ENCODE assay signal across 8 mouse cellular contexts in the genomic region with DNA sequence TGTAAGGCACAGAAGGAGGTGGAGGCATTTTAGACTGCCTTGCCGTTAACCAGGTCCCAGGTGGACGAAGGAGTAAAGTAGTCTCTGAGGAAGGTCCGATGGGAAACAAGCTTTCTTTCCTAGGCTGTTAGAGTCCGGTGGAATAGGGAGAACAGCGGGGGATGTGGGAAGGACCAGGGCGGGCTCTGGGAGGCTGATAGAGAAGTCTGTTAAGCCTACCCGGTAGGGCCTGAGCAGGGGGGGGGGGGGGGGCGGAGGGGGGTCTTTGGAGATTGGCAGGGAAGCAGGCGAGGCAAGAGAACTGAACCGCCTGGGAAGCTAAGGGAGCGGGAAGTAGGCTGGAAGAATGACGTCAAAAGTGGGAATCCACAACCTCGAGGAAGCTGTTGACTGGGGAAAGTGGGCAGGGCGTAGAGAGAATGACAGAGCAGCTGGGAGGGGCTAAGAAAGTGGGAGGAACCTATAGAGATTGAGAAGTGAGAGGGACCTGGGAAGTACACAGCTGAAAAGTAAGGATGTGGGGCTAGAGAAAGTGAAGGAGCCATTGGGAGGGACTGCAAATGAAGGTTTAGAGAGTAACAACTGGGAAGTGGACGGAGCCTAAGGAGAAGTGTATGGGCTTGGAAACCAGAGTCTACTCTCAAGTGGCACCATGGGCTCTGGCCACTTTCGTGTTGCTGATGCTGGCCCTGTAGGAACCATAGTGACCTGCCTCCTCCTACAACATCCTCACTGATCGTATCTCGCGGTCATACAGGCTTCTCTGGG. TPM values are rescaled to one million over a fixed set of nuclear protein-coding genes. Genes with fewer than 3 reads are reported as not detected.
A peak's percentile ranks its signal among the peaks of the same experiment; 100 is the strongest.
DNase-seq lines count a peak whose midpoint lies in the region; ATAC-seq and TF ChIP-seq lines count a peak whose summit lies in the region.

No protein-coding gene starts in this region.

- no peak for TF ChIP-seq CTCF in kidney, postnatal 0 days (IDR thresholded peaks at IDR 0.05; ENCODE audit: low read depth)

- peak; percentile 23 to 25 for DNase-seq in urinary bladder, adult 18-20 months (ENCODE audit: low spot score in 2 of 2)
- no peak for DNase-seq in urinary bladder, adult 2 months (ENCODE audit: low spot score)
- peak; percentile 56 for DNase-seq in embryonic facial prominence, embryonic 11.5 days (ENCODE audit: low spot score)
- DNase-seq in kidney, postnatal 0 days (ENCODE audit: low spot score): peak; percentile 94
- peak; percentile 92 for DNase-seq in lung, postnatal 36 days
- DNase-seq in T-cell, adult 2 months (ENCODE audit: low spot score): no peak

- H3K4me2 ChIP-seq in embryonic facial prominence, embryonic 11.5 days (ENCODE audit: low read depth, low read length): peak overlapping the region; percentile 29
- peak overlapping the region; percentile 57 for H3K4me2 ChIP-seq in heart, embryonic 15.5 days
- H3K4me2 ChIP-seq in kidney, postnatal 0 days (ENCODE audit: low read length): peak overlapping the region; percentile 51
- peak overlapping the region; percentile 51 for H3K4me2 ChIP-seq in stomach, embryonic 15.5 days

- H3K27ac ChIP-seq in embryonic facial prominence, embryonic 11.5 days (replicated peaks; ENCODE audit: low read depth, low read length): no peak overlapping the region
- no peak overlapping the region for H3K27ac ChIP-seq in heart, embryonic 15.5 days
- H3K27ac ChIP-seq in kidney, postnatal 0 days: no peak overlapping the region
- no peak overlapping the region for H3K27ac ChIP-seq in stomach, embryonic 15.5 days

- peak; percentile 63 for ATAC-seq in embryonic facial prominence, embryonic 11.5 days (replicated peaks; ENCODE audit: insufficient number of reproducible peaks, low FRiP score, low TSS enrichment, low read depth)
- peak; percentile 75 for ATAC-seq in heart, embryonic 15.5 days (replicated peaks; ENCODE audit: insufficient number of reproducible peaks, insufficient read depth, low FRiP score, low read depth)
- peak; percentile 92 for ATAC-seq in kidney, postnatal 0 days (replicated peaks; ENCODE audit: low FRiP score, low read depth)
- peak; percentile 86 for ATAC-seq in stomach, embryonic 15.5 days (ENCODE audit: insufficient read depth, low FRiP score, low read depth)

- no peak overlapping the region for H3K9ac ChIP-seq in embryonic facial prominence, embryonic 11.5 days (replicated peaks; ENCODE audit: low read length)
- no peak overlapping the region for H3K9ac ChIP-seq in heart, embryonic 15.5 days
- H3K9ac ChIP-seq in kidney, postnatal 0 days (ENCODE audit: low read depth, low read length): no peak overlapping the region
- no peak overlapping the region for H3K9ac ChIP-seq in stomach, embryonic 15.5 days

- no peaks in the 10 kb centered on the region for H3K36me3 ChIP-seq in embryonic facial prominence, embryonic 11.5 days (replicated peaks; ENCODE audit: control insufficient read depth, insufficient read depth, low read depth, low read length)
- no peaks in the 10 kb centered on the region for H3K36me3 ChIP-seq in heart, embryonic 15.5 days
- no peaks in the 10 kb centered on the region for H3K36me3 ChIP-seq in kidney, postnatal 0 days (ENCODE audit: insufficient read depth, low read length)
- no peaks in the 10 kb centered on the region for H3K36me3 ChIP-seq in stomach, embryonic 15.5 days

- no peaks in the 10 kb centered on the region for H3K4me1 ChIP-seq in embryonic facial prominence, embryonic 11.5 days (ENCODE audit: control insufficient read depth, insufficient read depth, low read length)
- H3K4me1 ChIP-seq in heart, embryonic 15.5 days (replicated peaks): peaks cover 7% of the 10 kb centered on the region
- H3K4me1 ChIP-seq in kidney, postnatal 0 days (replicated peaks; ENCODE audit: insufficient read depth, low read length): no peaks in the 10 kb centered on the region
- H3K4me1 ChIP-seq in stomach, embryonic 15.5 days: 0 out of 2 replicates have a peak, but pooled peaks cover 6% of the 10 kb centered on the region

- WGBS in embryonic facial prominence, embryonic 11.5 days: 2% methylated on average over 18 of the region's 19 CpGs
- WGBS in heart, embryonic 15.5 days: 3% methylated on average over 18 of the region's 19 CpGs
- 1% methylated on average over 18 of the region's 19 CpGs for WGBS in kidney, postnatal 0 days
- WGBS in stomach, embryonic 15.5 days: 2% methylated on average over 18 of the region's 19 CpGs

- no peaks in the 10 kb centered on the region for H3K9me3 ChIP-seq in embryonic facial prominence, embryonic 11.5 days (replicated peaks; ENCODE audit: control insufficient read depth, low read length)
- no peaks in the 10 kb centered on the region for H3K9me3 ChIP-seq in heart, embryonic 15.5 days (replicated peaks)
- no peaks in the 10 kb centered on the region for H3K9me3 ChIP-seq in kidney, postnatal 0 days (replicated peaks; ENCODE audit: low read length)
- no peaks in the 10 kb centered on the region for H3K9me3 ChIP-seq in stomach, embryonic 15.5 days

- no peaks in the 10 kb centered on the region for H3K27me3 ChIP-seq in embryonic facial prominence, embryonic 11.5 days (ENCODE audit: control insufficient read depth, insufficient read depth, low read length)
- peaks cover 10% of the 10 kb centered on the region for H3K27me3 ChIP-seq in heart, embryonic 15.5 days
- no peaks in the 10 kb centered on the region for H3K27me3 ChIP-seq in kidney, postnatal 0 days (ENCODE audit: insufficient read depth, low read length)
- no peaks in the 10 kb centered on the region for H3K27me3 ChIP-seq in stomach, embryonic 15.5 days (replicated peaks)

- no peak overlapping the region for H3K4me3 ChIP-seq in embryonic facial prominence, embryonic 11.5 days (ENCODE audit: low read depth, low read length)
- peak overlapping the region; percentile 32 for H3K4me3 ChIP-seq in heart, embryonic 15.5 days
- H3K4me3 ChIP-seq in kidney, postnatal 0 days (replicated peaks; ENCODE audit: low read depth, low read length): peak overlapping the region; percentile 8
- H3K4me3 ChIP-seq in stomach, embryonic 15.5 days (replicated peaks): peak overlapping the region; percentile 28

RNA-seq across cellular contexts. Expression of a gene that starts 8.5 kb away (rescaled TPM):
- polyA plus RNA-seq in urinary bladder, adult 2 months (2012; rRNA removed): 3.8 and 5.9 TPM in 2 replicates
- 39.9 and 51.6 TPM in 2 replicates for polyA plus RNA-seq in embryonic facial prominence, embryonic 11.5 days (2014; fragmentation: Nextera tagmentation; extraction: Ambion mirVana)
- 5.6 and 12.8 TPM in 2 replicates for polyA plus RNA-seq in heart, embryonic 15.5 days (2015; fragmentation: Nextera tagmentation; extraction: Ambion mirVana)
- 15.4 and 16.4 TPM in 2 replicates for polyA plus RNA-seq in kidney, postnatal 0 days (2015; fragmentation: Nextera tagmentation; extraction: Ambion mirVana)
- polyA plus RNA-seq in stomach, embryonic 15.5 days (2015; fragmentation: Nextera tagmentation; extraction: Ambion mirVana): 20.3 and 23.9 TPM in 2 replicates

RNA-seq across cellular contexts. Expression of a gene that starts 9.1 kb away (rescaled TPM):
- 5.7 and 8.8 TPM in 2 replicates for polyA plus RNA-seq in urinary bladder, adult 2 months (2012; rRNA removed)
- 5.2 and 5.6 TPM in 2 replicates for polyA plus RNA-seq in embryonic facial prominence, embryonic 11.5 days (2014; fragmentation: Nextera tagmentation; extraction: Ambion mirVana)
- 2.6 and 3.0 TPM in 2 replicates for polyA plus RNA-seq in heart, embryonic 15.5 days (2015; fragmentation: Nextera tagmentation; extraction: Ambion mirVana)
- 6.1 and 6.8 TPM in 2 replicates for polyA plus RNA-seq in kidney, postnatal 0 days (2015; fragmentation: Nextera tagmentation; extraction: Ambion mirVana)
- polyA plus RNA-seq in stomach, embryonic 15.5 days (2015; fragmentation: Nextera tagmentation; extraction: Ambion mirVana): 9.5 and 10.1 TPM in 2 replicates

RNA-seq across cellular contexts. Expression of a gene that starts 17.7 kb away (rescaled TPM):
- polyA plus RNA-seq in urinary bladder, adult 2 months (2012; rRNA removed): 5.1 and 6.1 TPM in 2 replicates
- 1.5 and 1.6 TPM in 2 replicates for polyA plus RNA-seq in embryonic facial prominence, embryonic 11.5 days (2014; fragmentation: Nextera tagmentation; extraction: Ambion mirVana)
- 0.64 and 3.7 TPM in 2 replicates for polyA plus RNA-seq in heart, embryonic 15.5 days (2015; fragmentation: Nextera tagmentation; extraction: Ambion mirVana)
- polyA plus RNA-seq in kidney, postnatal 0 days (2015; fragmentation: Nextera tagmentation; extraction: Ambion mirVana): 4.2 and 5.1 TPM in 2 replicates
- 6.3 and 8.2 TPM in 2 replicates for polyA plus RNA-seq in stomach, embryonic 15.5 days (2015; fragmentation: Nextera tagmentation; extraction: Ambion mirVana)

RNA-seq across cellular contexts. Expression of a gene that starts 36.4 kb away (rescaled TPM):
- polyA plus RNA-seq in urinary bladder, adult 2 months (2012; rRNA removed): 34.2 and 71.3 TPM in 2 replicates
- 7.1 and 7.3 TPM in 2 replicates for polyA plus RNA-seq in embryonic facial prominence, embryonic 11.5 days (2014; fragmentation: Nextera tagmentation; extraction: Ambion mirVana)
- polyA plus RNA-seq in heart, embryonic 15.5 days (2015; fragmentation: Nextera tagmentation; extraction: Ambion mirVana): 14.7 and 18.3 TPM in 2 replicates
- 10.2 and 10.7 TPM in 2 replicates for polyA plus RNA-seq in kidney, postnatal 0 days (2015; fragmentation: Nextera tagmentation; extraction: Ambion mirVana)
- 8.7 and 10.0 TPM in 2 replicates for polyA plus RNA-seq in stomach, embryonic 15.5 days (2015; fragmentation: Nextera tagmentation; extraction: Ambion mirVana)

RNA-seq across cellular contexts. Expression of a gene that starts 37.1 kb away (rescaled TPM):
- 22.8 and 32.2 TPM in 2 replicates for polyA plus RNA-seq in urinary bladder, adult 2 months (2012; rRNA removed)
- 5.1 and 5.3 TPM in 2 replicates for polyA plus RNA-seq in embryonic facial prominence, embryonic 11.5 days (2014; fragmentation: Nextera tagmentation; extraction: Ambion mirVana)
- 0.92 and 2.5 TPM in 2 replicates for polyA plus RNA-seq in heart, embryonic 15.5 days (2015; fragmentation: Nextera tagmentation; extraction: Ambion mirVana)
- 82.4 and 90.9 TPM in 2 replicates for polyA plus RNA-seq in kidney, postnatal 0 days (2015; fragmentation: Nextera tagmentation; extraction: Ambion mirVana)
- 50.8 and 60.8 TPM in 2 replicates for polyA plus RNA-seq in stomach, embryonic 15.5 days (2015; fragmentation: Nextera tagmentation; extraction: Ambion mirVana)

Comparison
In these comparisons a context has a peak if more than half of its experiments do, and no peak if none do; other contexts are left out.
1. DNase-seq: peak in urinary bladder, adult 18-20 months (2 of 2), embryonic facial prominence, embryonic 11.5 days (single experiment), kidney, postnatal 0 days (single experiment) and lung, postnatal 36 days (single experiment); none in urinary bladder, adult 2 months (single experiment) and T-cell, adult 2 months (single experiment).
2. Peak in every context shown above with its lines, with median percentiles within 50 percentile points of each other: ATAC-seq and H3K4me2 ChIP-seq.